Mouse (Mus musculus) monocyte, adult 5-6 weeks (primary cell): ENCODE data around the gene Gimap7. TPM values are rescaled to one million over a fixed set of nuclear protein-coding genes. Genes with fewer than 3 reads are reported as not detected.

Experiments used
- ATAC-seq: fragments of 153-309, 156-312 bp; replicated peaks from 2 replicates; pipeline ENCODE4 v1.8.0; 2017; ENCODE audit warnings: mild to moderate bottlenecking; ENCODE audit not compliant: low TSS enrichment, insufficient number of reproducible peaks, severe bottlenecking, poor library complexity, low FRiP score
- total RNA-seq: library from RNA; stranded (forward); fragments of 200-1000, 200-491, 200-594 nt; gene quantifications from 3 replicates; pipeline ENCODE4 v1.2.3, GENCODE M21; 2017

Gimap7 gene
- total RNA-seq, 1 experiment from 2014 or later: 74.1 TPM

DNA sequence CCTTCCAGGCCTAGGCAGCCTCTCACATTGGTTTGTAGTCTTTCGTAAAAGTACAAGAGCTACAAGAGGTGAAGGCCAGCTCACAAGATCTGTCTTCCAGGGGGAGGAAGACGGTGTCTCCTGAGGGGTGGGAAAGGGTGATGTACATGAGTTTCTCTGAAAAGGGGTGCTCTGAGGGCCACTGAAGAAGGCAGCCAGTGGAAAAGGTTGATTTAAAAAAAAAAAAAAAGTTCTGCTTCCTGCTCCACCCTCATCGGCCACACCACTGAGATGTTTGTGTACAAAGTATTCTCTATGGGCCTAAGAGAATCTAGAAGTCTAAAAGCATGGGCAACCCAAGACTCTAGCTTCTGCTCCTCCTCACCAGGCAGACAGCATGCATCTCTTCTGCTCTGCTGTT lies 52.3 kb downstream of the Gimap7 start, which contains the start of gene Gimap3:
Gene Gimap3, minus strand, starts transcription at position 156 of the 400 bp plus-strand sequence.
- ATAC-seq: no peak

DNA sequence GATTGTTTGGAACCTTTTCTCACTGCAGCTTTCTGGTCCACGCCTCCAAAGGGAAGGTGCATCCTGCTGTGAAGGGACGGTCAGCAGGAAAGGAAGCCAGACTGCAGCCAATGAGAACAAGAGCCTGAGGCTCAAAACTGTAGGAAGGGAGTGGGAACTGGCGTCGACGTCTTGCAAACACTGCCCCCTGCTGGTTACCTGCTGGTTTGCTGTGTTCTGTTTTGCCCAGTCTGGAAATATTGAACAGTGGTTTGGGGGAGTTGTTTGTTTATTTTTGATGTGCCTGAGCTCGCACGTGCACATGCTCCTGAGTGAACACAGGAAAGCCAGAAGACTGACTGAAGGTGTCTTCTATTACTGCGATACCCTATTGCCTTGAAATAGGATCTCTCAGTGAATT lies 53.6 kb downstream of the Gimap7 start:
- ATAC-seq: peak; percentile 68; the same call in 1 of the 2 replicates

Other genes starting within 250 kb of the Gimap7 start
- gene Atp6v0e2, start 181.0 kb upstream of the Gimap7 start, total RNA-seq: 1.8 TPM in 1 of 3 replicates, not detected in the others
- gene Lrrc61, start 163.8 kb upstream of the Gimap7 start, total RNA-seq: 11.2 to 24.6 TPM (median 14.3 TPM) in 3 replicates
- gene Rarres2, start 145.8 kb upstream of the Gimap7 start, total RNA-seq: not detected in 3 replicates
- gene Gm45021, start 129.0 kb upstream of the Gimap7 start, total RNA-seq: not detected in 3 replicates
- gene Repin1, start 124.7 kb upstream of the Gimap7 start, total RNA-seq: 0.85 to 5.5 TPM (median 2.1 TPM) in 3 replicates
- 7.7 TPM in 1 of 3 replicates, not detected in the others for gene Gm44965, start 124.7 kb upstream of the Gimap7 start, total RNA-seq
- gene Zfp775, start 116.6 kb upstream of the Gimap7 start, total RNA-seq: 2.6 to 2.8 TPM (median 2.6 TPM) in 3 replicates
- 0.19 to 0.21 TPM in 2 of 3 replicates, not detected in the other for gene AI854703, start 91.9 kb upstream of the Gimap7 start, total RNA-seq
- 132 to 417 TPM (median 134 TPM) in 3 replicates for gene Gimap8, start 71.4 kb upstream of the Gimap7 start, total RNA-seq
- 104 to 288 TPM (median 141 TPM) in 3 replicates for gene Gimap9, start 42.5 kb upstream of the Gimap7 start, total RNA-seq
- gene Gimap4, start 34.1 kb upstream of the Gimap7 start, total RNA-seq: 697 to 2,222 TPM (median 742 TPM) in 3 replicates
- gene Gimap6, start 10.4 kb upstream of the Gimap7 start, total RNA-seq: 355 to 968 TPM (median 415 TPM) in 3 replicates
- 17.6 to 57.0 TPM (median 34.4 TPM) in 3 replicates for gene Gm28053, start within 50 bp of the Gimap7 start, total RNA-seq
- 99.2 to 313 TPM (median 123 TPM) in 3 replicates for gene Gimap1, start 20.4 kb downstream of the Gimap7 start, total RNA-seq
- 91.7 to 178 TPM (median 113 TPM) in 3 replicates for gene Gimap5, start 27.6 kb downstream of the Gimap7 start, total RNA-seq
- gene Gimap3, start 52.2 kb downstream of the Gimap7 start, total RNA-seq: 92.2 to 334 TPM (median 99.5 TPM) in 3 replicates
- gene Tmem176a, start 122.3 kb downstream of the Gimap7 start, total RNA-seq: 2.7 to 9.7 TPM (median 4.4 TPM) in 3 replicates
- 19.1 to 28.4 TPM (median 27.7 TPM) in 3 replicates for gene Tmem176b, start 122.9 kb downstream of the Gimap7 start, total RNA-seq
- gene Aoc1, start 154.3 kb downstream of the Gimap7 start, total RNA-seq: not detected in 3 replicates
- not detected in 3 replicates for gene 1600015I10Rik, start 211.3 kb downstream of the Gimap7 start, total RNA-seq